Mouse (Mus musculus) cerebellum, adult 2 months (tissue): ENCODE results near the gene Glrx5. TPM values are rescaled to one million over a fixed set of nuclear protein-coding genes. Genes with fewer than 3 reads are reported as not detected.

ENCODE experiments used
- DNase-seq, 2 experiments: peaks; one replicate each; pipeline ENCODE4 v3.0.0; 2021
- H3K27ac ChIP-seq: fragments of 200-500 bp; 2 replicates; pipeline ENCODE4 v1.5.1; 2012; ENCODE audit warnings: low read length, control low read depth, inconsistent platforms; ENCODE audit not compliant: insufficient read depth
- H3K27me3 ChIP-seq: fragments of 200-500 bp; 2 replicates; pipeline ENCODE4 v1.6.1; 2012; ENCODE audit warnings: inconsistent platforms, mild to moderate bottlenecking, low read length, moderate library complexity; ENCODE audit not compliant: control insufficient read depth, insufficient read depth
- H3K4me1 ChIP-seq: fragments of 200-500 bp; 2 replicates; pipeline ENCODE4 v1.6.1; 2011; ENCODE audit warnings: low read length; ENCODE audit not compliant: control insufficient read depth, insufficient read depth
- H3K4me3 ChIP-seq: fragments of 200-500 bp; replicated peaks from 2 replicates; pipeline ENCODE3; 2011; ENCODE audit warnings: mild to moderate bottlenecking, low read depth, low read length, control low read depth; ENCODE audit not compliant: insufficient read depth
- CTCF ChIP-seq: fragments of 200-500 bp; IDR thresholded peaks from 2 replicates; pipeline ENCODE4 v1.5.1; 2011; ENCODE audit warnings: low read depth, mild to moderate bottlenecking, control low read depth, low read length, moderate library complexity, borderline replicate concordance; ENCODE audit not compliant: insufficient read depth
- POLR2A ChIP-seq: fragments of 200-500 bp; IDR thresholded peaks from 2 replicates; pipeline ENCODE4 v1.6.1; 2011; ENCODE audit warnings: low read length, control low read depth, borderline replicate concordance; ENCODE audit not compliant: insufficient read depth
- WGBS: fragments of 180-500 bp; shearing (Covaris S2); methylation state at CpG from one replicate; pipeline ENCODE4 v1.1.7; 2018; 5-methylcytosine and 5-hydroxymethylcytosine counted together
- polyA plus RNA-seq: library from polyadenylated mRNA; depleted of rRNA; stranded (reverse); fragments of >200 nt; gene quantifications from 2 replicates; pipeline ENCODE4 v1.2.3, GENCODE M21; 2012; rRNA removed

Glrx5 gene
- polyA plus RNA-seq, 1 experiment, result 101 TPM

GRCm38 (mm10) chr12:105089231-105089630 lies 56.7 kb downstream of the Glrx5 start:
- no peak for TF ChIP-seq POLR2A
- TF ChIP-seq CTCF, result no peak
- Histone ChIP-seq H3K27ac (no peak overlapping the region), H3K4me1 (peaks cover 5% of the 10 kb centered on the region; the same call in 1 of the 2 replicates), H3K27me3 (no peaks in the 10 kb centered on the region), H3K4me3 (no peak overlapping the region)
- WGBS, result 63% methylated on average over 5 of the region's 5 CpGs
- DNase-seq, result no peak

- TF ChIP-seq POLR2A (no peak), CTCF (no peak)
These were observed 59.1 kb downstream of the Glrx5 start for GRCm38 (mm10) chr12:105091604-105092003.

More at GRCm38 (mm10) chr12:105091604-105092003, 59.1 kb downstream of the Glrx5 start:
- Histone ChIP-seq H3K27ac (no peak overlapping the region), H3K4me3 (no peak overlapping the region), H3K27me3 (no peaks in the 10 kb centered on the region), H3K4me1 (peaks cover 5% of the 10 kb centered on the region; the same call in 1 of the 2 replicates)
- DNase-seq, result no peak
- 98% methylated on average over 6 of the region's 6 CpGs for WGBS

Other genes with a start within 250 kb of the Glrx5 start
- gene Clmn, start 167.6 kb upstream of the Glrx5 start, polyA plus RNA-seq, result 30.6 and 32.2 TPM in 2 replicates
- gene Syne3, start 22.9 kb upstream of the Glrx5 start, polyA plus RNA-seq, result 1.1 and 1.2 TPM in 2 replicates
- gene Tcl1b2, start 113.3 kb downstream of the Glrx5 start, polyA plus RNA-seq, result not detected in 2 replicates
- gene Tcl1b1, start 127.0 kb downstream of the Glrx5 start, polyA plus RNA-seq, result not detected in 2 replicates
- gene Tcl1b5, start 143.7 kb downstream of the Glrx5 start, polyA plus RNA-seq, result not detected in 2 replicates
- gene Tcl1b3, start 158.4 kb downstream of the Glrx5 start, polyA plus RNA-seq, result not detected in 2 replicates
- not detected in 2 replicates for gene Tcl1b4, start 169.3 kb downstream of the Glrx5 start, polyA plus RNA-seq
- gene Tcl1, start 190.1 kb downstream of the Glrx5 start, polyA plus RNA-seq, result not detected in 2 replicates